Mouse (Mus musculus): ENCODE data around the gene Erc2.

Gene Erc2

GRCm38 (mm10) chr14:28231241-28231640, 609.0 kb downstream of the Erc2 start:
- DNase-seq, result no peak

GRCm38 (mm10) chr14:28238336-28239048, 616.3 kb downstream of the Erc2 start:
- no peak for DNase-seq

- no peak for DNase-seq
These were observed 617.9 kb downstream of the Erc2 start for GRCm38 (mm10) chr14:28240111-28240510.

- no peak for DNase-seq
These were observed 620.5 kb downstream of the Erc2 start for GRCm38 (mm10) chr14:28242743-28243142.

GRCm38 (mm10) chr14:28243474-28243873, 621.2 kb downstream of the Erc2 start:
- no peak for DNase-seq

GRCm38 (mm10) chr14:28262706-28263105, 640.5 kb downstream of the Erc2 start:
- DNase-seq, result no peak

GRCm38 (mm10) chr14:28267367-28267766, 645.1 kb downstream of the Erc2 start:
- DNase-seq, result no peak

GRCm38 (mm10) chr14:28271846-28272245, 649.6 kb downstream of the Erc2 start:
- DNase-seq, result no peak

- DNase-seq, result no peak
These were observed 651.4 kb downstream of the Erc2 start for GRCm38 (mm10) chr14:28273669-28274068.

- DNase-seq, result no peak
These were observed 652.6 kb downstream of the Erc2 start for GRCm38 (mm10) chr14:28274826-28275225.

GRCm38 (mm10) chr14:28278951-28279350, 656.7 kb downstream of the Erc2 start:
- no peak for DNase-seq

- DNase-seq, result no peak
These were observed 658.1 kb downstream of the Erc2 start for GRCm38 (mm10) chr14:28280376-28280775.

GRCm38 (mm10) chr14:28283319-28284095, 661.3 kb downstream of the Erc2 start:
- DNase-seq, result no peak

GRCm38 (mm10) chr14:28286511-28286910, 664.3 kb downstream of the Erc2 start:
- no peak for DNase-seq

GRCm38 (mm10) chr14:28288196-28288595, 666.0 kb downstream of the Erc2 start:
- DNase-seq, result no peak

GRCm38 (mm10) chr14:28288926-28289325, 666.7 kb downstream of the Erc2 start:
- no peak for DNase-seq

GRCm38 (mm10) chr14:28293921-28294320, 671.7 kb downstream of the Erc2 start:
- DNase-seq, result no peak

GRCm38 (mm10) chr14:28295145-28295544, 672.9 kb downstream of the Erc2 start:
- no peak for DNase-seq

GRCm38 (mm10) chr14:28300095-28300494, 677.9 kb downstream of the Erc2 start:
- DNase-seq, result no peak

GRCm38 (mm10) chr14:28301251-28301650, 679.0 kb downstream of the Erc2 start:
- no peak for DNase-seq

GRCm38 (mm10) chr14:28304131-28304530, 681.9 kb downstream of the Erc2 start:
- DNase-seq, result no peak

- DNase-seq, result no peak
These were observed 686.4 kb downstream of the Erc2 start for GRCm38 (mm10) chr14:28308661-28309060.

- DNase-seq, result no peak
These were observed 694.6 kb downstream of the Erc2 start for GRCm38 (mm10) chr14:28316851-28317250.

GRCm38 (mm10) chr14:28321916-28322534, 699.8 kb downstream of the Erc2 start:
- DNase-seq, result no peak
